Mouse (Mus musculus) mature B cell (primary cell): ENCODE data around the gene Ccdc36.

Experiments used
- in situ Hi-C: fragments of 300-500 bp; cut with MboI; formaldehyde crosslinking; loops from 2 replicates; pipeline ENCODE4 v1.14.3; 2019

Ccdc36 gene

DNA sequence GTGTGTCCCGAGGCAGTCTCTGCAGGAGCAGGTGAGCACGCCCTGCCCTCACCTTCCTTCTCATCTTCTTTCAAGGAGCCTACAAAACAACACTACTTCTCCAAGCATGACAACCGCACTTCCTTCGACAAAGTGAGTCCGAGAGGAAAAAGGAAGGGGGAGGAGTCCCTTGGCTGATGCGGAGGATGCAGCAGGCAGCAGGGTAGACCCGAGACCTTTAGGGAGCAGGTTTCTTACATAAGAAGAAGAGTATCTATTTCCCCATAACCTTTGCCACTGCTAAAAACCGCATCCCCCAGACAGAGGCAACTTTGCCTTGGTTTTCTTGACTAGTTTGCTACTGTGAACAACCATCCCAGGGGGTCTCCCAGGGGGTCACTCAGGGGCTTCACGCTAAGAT lies 16.8 kb upstream of the Ccdc36 start:
- in situ Hi-C loops, result no loop called here

GRCm38 (mm10) chr9:108441236-108441919 lies 13.1 kb upstream of the Ccdc36 start:
- in situ Hi-C loops, result no loop called here

GRCm38 (mm10) chr9:108440485-108440884 lies 12.2 kb upstream of the Ccdc36 start:
- in situ Hi-C loops, result no loop called here

GRCm38 (mm10) chr9:108439176-108439575 lies 10.9 kb upstream of the Ccdc36 start:
- in situ Hi-C loops, result no loop called here

DNA sequence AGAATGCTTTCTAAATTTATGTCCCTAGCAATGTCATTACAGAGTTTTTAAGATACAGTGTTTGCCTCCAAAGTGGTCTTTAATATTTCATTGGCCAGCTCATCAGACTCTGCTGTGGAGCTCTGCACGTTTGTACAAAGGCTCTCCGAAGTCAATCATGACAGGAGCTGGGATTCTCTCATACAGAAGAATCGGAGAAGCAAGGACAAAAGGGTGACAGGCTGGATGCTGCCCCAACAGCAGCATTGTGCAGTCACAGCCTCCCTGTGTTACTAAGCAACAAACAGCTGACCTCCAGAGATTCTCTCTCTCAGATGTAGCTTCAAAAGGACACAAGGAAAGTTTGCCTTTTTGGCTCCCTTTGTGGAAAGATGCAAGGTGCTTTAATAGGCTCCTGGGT lies 7.9 kb upstream of the Ccdc36 start, which contains the start of gene BC048562:
TSS of gene BC048562 (plus strand) at position 301 of the 400 bp plus-strand sequence.
- in situ Hi-C loops, result no loop called here

DNA sequence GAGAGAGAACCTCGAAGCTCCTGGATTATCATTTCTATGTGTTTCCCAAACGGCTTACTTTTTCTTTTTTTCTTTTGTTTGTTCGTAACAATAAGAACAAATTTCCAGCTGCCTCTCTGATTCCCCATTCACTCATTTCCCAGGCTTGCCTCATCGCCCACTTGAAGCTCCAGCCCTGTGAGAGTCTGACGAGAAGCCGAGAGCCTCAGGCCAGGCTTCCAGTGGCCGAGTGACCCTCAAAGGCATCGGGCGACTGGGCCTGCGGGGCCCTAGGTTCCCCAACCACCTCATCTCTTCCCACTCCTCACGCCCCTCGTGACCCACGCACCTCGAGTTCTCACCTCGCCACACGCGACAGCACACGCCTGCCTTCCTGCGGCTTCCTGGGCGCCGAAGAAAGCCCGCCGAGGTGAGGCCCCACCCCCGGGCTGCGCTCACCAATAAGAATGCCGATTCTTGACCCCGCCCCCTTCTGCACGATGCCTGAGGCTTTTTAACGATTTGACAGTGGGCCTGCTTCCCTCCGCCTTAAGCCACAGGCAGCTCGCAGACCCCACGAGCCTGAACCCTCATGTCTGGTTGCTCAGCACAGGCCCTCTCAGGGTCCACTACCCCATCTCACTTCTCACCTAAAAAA lies 3.3 kb upstream of the Ccdc36 start:
- in situ Hi-C loops, result no loop called here

- in situ Hi-C loops, result no loop called here
Observed at GRCm38 (mm10) chr9:108412221-108412620, 16.1 kb downstream of the Ccdc36 start.

- in situ Hi-C loops, result no loop called here
Observed at GRCm38 (mm10) chr9:108411381-108411942, 16.8 kb downstream of the Ccdc36 start.

DNA sequence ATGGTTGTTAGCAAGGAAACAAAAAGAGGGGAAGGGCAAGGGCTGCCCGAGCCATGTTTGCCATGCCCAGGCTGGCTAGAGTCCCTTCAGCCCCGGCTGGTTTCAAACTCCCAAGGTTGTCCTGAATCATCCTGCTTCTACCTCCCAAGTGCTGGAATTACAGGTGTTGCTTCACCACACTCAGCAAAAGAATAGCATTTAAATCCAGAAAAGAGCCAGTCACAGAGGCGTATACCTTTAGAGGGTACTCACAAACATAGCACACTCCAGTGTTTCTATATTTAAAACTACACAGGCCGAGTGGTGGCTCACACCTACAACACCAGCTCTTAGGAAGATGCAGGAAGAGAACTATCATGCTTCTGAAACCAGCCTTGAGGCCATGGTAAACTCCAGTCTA lies 18.7 kb downstream of the Ccdc36 start:
- in situ Hi-C loops, result no loop called here

DNA sequence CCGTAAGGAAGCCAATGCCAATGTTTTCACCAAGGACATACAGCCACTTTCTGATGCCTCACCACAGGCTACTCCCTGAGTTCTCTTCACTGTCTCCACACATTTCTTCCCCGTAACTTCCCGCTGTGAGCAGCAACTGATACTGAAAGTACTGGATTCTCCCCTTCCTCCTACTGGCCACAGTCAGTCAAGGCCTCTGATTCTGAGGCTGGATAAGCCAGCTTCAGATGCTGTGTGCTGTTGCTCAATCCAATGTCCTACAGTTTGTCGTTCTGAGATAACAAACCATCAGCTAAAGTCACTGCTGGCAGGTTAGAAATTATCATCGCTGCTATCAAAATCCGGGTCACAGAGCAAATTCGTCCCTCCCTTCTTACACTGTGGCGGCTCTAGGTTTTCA lies 23.8 kb downstream of the Ccdc36 start:
- in situ Hi-C loops, result no loop called here

- in situ Hi-C loops, result no loop called here
Observed at GRCm38 (mm10) chr9:108403081-108403480, 25.2 kb downstream of the Ccdc36 start.

- in situ Hi-C loops, result no loop called here
Observed at GRCm38 (mm10) chr9:108401186-108401960, 26.9 kb downstream of the Ccdc36 start.

DNA sequence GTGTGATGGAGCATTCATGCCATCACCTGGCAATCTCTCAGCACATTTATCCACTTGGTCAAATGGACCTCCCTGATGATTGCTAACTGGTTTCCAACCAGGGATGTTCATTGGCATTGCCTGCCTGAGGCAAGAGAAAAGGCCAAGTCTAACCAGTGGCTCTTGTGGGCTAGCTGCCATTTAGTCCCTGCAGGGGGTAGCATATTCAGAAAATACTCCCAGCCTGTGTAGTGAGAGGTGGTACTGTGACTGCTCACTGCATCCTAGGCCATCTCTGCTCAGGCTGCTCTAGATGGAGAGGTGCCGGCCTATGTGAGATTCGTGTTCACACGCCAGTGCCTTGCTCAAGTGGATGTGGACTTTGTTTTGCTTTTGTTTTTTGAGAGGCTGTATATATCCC lies 30.0 kb downstream of the Ccdc36 start:
- in situ Hi-C loops, result no loop called here

DNA sequence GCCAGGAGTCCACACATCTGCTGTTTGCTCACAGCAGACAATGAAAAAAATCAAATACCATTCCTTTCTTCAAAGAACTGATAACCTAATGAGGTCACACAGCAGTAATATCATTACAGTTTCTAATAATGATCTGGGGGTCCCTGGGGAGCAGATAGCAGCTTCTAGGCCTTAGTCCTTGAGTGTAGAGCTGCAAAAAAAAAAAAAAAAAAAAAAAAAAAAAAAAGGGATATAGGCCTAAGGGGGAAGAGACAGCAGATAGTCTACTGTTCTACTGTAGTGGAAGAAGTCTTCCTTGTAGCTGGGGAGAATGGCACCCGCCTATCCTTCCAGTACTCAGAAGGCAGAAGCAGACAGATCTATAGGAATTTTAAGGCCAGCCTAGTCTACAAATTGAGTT lies 32.9 kb downstream of the Ccdc36 start:
- in situ Hi-C loops, result no loop called here

DNA sequence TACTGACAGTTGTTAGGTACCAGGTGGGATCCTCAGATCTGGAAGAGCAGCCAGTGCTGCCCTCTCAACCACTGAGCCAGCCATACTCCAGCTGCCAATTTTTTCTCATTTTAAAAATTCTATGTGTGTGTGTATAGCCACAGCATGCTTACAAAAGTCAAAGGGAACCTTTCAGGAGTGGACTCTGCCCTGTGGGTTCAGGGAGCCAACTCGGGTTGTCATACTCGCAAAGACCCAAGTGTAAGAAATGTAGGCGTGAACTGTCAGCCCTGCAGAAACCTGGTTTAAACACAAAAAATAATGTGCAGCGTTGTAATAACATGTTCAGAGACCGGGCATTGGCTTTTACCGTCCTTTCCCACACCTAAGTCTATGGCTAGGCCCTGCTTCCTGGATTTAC lies 34.1 kb downstream of the Ccdc36 start:
- in situ Hi-C loops, result no loop called here

DNA sequence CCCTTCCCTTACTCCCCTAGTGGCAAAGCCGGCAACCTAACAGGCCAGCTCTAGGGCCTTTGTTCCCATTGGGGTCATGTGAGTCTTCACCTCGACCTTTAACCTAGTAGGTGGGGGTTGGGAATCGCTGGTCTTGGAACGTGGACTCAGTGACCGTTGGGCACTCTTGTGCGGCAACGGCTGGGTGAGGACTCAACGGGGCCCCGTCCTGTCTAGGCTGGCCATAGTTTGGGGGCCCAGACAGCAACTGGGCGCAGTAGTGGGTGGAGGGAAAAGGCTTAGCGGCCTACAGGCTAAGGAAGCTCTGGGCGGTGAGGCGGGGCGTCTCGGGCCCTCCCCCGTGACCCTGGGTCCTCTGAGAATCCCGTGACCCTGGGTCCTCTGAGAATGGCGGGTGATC lies 35.6 kb downstream of the Ccdc36 start, which contains the start of gene 1700102P08Rik:
TSS of gene 1700102P08Rik (plus strand) at position 130 of the 400 bp plus-strand sequence.
- in situ Hi-C loops, result no loop called here

DNA sequence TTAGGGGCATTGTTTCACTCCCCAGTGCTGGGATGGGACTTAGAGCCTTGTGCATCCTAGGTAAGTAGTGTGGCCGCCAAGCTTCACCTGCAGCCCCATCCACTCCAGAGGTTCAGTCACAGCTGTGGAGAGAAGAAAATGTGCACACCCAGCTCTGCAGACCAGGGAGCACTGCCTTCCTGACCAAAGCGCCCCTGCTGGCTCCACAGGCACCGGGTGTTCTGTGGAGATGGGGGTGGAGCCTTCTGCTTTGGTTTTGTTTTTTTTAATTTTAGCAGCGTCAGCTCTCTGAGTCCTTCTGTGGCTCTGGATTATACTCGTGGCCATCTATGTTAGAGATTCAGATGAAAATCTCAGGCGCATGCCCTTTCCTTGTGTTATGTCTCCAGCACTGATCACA lies 39.1 kb downstream of the Ccdc36 start:
- in situ Hi-C loops, result no loop called here

GRCm38 (mm10) chr9:108388601-108389000 lies 39.7 kb downstream of the Ccdc36 start:
- in situ Hi-C loops, result no loop called here

GRCm38 (mm10) chr9:108386816-108387215 lies 41.5 kb downstream of the Ccdc36 start:
- in situ Hi-C loops, result no loop called here

GRCm38 (mm10) chr9:108385006-108385405 lies 43.3 kb downstream of the Ccdc36 start:
- in situ Hi-C loops, result no loop called here

- in situ Hi-C loops, result no loop called here
Observed at GRCm38 (mm10) chr9:108381382-108381781, 46.9 kb downstream of the Ccdc36 start.

DNA sequence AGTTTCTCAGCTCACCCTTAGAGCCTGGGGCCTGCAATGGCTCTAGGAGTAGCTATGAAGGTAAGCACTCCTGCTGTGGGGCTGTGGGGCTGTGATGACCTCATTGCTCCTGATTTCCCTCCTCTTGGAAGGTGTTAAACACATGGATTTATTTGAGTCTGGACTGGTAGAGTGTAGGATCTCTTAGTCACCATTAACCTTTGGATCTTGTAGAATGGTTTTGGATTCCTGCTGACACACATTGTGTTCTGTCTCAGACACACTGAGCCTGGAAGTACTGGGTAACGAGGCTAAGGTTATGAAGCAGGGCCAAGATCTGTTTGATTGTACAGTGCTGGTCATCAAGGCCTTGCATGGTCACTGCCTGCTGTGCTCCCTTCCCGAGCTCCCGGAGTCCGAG lies 49.0 kb downstream of the Ccdc36 start:
- in situ Hi-C loops, result no loop called here
